Mouse (Mus musculus) fibroblast of lung, adult 2 months (primary cell): ENCODE data around the gene Mnx1.
A peak's percentile ranks its signal among the peaks of the same experiment; 100 is the strongest.

Experiments used
- DNase-seq: peaks from one replicate; pipeline ENCODE4 v3.0.0-alpha.2; 2011; ENCODE audit warnings: low read depth

Gene Mnx1

GRCm38 (mm10) chr5:29478208-29479197 is at the start of gene Mnx1:
Mnx1 (minus strand) TSS chr5:29478470.
- DNase-seq: no peak

DNA sequence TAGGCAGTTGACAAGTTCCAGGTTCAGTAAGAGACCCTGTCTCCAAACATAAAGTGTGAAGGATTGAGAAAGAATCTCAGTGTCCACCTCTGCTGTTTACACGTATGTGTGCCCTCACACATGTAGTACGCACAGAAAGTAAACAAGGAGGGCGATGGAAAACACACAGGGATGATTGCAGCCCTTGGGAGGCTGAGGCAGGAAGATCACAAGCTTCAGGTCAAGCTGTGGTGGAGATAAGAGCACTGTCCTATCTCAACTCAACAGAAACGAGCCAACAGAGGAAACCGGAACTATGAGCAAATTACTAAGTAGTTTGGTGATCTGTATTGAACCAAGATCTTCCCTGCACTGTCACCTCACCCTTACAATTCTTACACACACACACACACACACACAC is 38.2 kb upstream of the Mnx1 start:
- DNase-seq: no peak

- DNase-seq: no peak
Measured at GRCm38 (mm10) chr5:29515888-29516287, 37.6 kb upstream of the Mnx1 start.

GRCm38 (mm10) chr5:29507013-29507412 is 28.7 kb upstream of the Mnx1 start:
- DNase-seq: no peak

DNA sequence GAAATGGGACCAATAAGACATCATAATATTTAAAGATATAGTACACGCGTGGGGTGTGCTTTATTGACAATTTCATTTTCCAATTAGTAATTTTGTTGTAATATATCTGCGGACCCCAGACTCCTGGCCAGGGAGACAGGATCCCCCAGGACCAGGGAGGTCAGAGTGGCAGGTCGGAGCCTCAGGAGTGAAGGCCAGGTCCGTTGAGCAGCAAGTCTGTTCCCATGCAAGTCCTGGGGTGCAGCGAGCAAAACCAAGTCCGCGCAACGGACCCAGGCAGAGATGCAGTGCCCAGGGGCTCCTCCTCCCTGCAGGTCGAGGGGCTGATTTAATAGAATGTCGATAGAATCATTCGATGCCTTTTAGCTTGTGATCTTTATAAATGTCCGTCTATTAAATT is 9.1 kb upstream of the Mnx1 start:
- no peak for DNase-seq

- DNase-seq: no peak
Measured at GRCm38 (mm10) chr5:29485941-29486320, 7.7 kb upstream of the Mnx1 start.

DNA sequence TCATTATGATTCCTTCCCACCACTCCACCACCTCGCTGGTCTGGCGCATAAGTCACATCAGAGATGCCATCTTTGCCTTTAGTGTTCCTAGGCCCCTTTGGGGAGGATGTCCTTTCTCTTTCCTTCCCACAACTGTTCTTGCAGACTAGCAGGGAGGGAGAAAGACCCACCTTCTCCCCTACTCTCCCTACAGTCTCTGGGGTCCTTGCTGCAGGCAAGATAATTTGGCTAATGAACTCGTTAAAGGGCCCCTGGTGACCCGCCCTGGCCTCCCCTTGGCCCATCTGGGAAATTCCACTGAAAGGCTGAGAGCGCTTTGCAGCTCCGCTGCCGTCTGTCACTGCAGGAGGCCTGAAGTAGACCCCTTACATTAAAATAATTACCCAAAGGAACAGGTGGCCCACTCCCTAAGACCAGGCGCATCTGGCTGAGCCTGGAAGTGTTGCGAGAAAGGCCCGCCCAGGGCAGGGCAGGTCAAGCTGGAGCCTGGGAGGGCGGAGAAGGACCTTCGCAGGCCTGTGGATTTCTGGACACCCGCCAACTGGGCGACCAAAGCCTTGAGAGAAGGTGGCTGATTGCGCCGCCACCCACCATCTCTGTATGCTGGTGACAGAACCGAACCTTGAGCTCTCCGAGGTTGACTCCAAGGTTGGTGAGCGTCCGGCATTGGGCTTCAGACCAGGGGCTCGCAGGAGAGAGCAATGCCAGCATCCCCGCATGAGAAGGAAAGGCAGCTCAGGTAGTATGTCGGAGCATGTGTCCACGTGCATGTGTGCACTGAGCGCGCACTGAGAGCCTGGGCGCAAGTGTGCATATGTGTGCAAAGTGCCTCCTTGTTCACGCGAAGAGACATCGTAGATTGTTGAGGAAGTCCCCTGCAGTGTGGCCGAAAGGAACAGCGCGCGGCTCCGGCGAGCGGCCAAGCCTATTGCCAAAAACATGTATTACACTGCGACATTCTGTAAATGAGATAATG is 7.0 kb upstream of the Mnx1 start:
- no peak for DNase-seq

- DNase-seq: no peak
Measured at GRCm38 (mm10) chr5:29483801-29484200, 5.5 kb upstream of the Mnx1 start.

- DNase-seq: peak; percentile 29
Measured at GRCm38 (mm10) chr5:29479198-29479593, 926 bp upstream of the Mnx1 start.

DNA sequence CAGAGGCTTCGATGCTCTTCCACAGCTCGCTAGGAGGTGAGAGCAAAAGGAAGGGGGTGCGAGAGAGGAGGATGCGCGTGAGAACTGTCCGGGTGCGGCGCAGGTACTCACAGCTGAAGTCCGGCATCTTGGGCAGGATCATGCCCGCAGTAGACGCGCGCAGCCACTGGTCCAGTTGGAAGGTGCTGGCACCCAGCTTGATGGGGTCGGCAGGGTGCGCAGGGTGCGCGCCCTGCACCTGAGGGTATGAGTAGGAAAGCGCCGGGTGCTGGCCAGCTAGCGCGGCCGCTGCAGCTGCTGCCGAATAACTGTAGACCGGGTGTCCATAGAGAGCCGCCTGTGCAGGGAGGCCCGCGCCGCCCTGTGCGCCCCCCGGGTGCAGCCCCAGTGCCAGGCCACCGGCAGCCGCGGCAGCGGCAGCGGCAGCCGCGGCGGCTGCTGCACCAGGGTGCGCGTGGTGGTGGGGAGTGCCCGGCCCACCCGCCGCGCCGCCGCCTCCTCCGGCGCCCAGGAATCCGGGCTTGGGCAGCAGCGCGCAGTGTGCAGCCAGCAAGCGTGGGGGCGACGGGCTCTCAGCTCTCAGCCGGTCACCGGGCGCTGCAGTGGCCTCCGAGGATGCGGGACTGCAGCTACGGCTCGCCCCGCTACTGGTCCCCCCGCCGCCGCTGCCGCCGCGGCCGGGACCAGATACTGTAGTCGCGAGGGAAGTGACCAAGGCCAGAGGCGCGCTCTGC is 629 bp downstream of the Mnx1 start:
- no peak for DNase-seq

DNA sequence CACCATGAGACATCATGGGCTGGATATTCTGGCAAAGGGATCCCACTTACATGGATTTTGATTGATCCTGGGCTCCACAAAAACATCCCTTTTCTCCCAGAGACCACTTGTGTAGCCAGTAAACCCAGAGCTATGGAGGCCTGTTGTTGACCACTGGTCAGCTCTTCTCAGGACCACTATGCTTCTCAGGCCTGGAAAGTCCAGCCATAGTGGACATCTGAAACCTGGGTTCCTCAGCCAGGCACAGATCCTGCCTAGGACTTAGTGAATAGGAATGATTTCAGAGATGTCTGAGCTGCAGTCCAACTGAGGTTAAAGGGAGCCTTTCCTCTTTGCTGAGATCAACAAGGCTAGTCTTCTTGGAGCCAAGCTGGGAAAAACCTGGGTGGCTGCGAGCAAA is 2.2 kb downstream of the Mnx1 start:
- no peak for DNase-seq

DNA sequence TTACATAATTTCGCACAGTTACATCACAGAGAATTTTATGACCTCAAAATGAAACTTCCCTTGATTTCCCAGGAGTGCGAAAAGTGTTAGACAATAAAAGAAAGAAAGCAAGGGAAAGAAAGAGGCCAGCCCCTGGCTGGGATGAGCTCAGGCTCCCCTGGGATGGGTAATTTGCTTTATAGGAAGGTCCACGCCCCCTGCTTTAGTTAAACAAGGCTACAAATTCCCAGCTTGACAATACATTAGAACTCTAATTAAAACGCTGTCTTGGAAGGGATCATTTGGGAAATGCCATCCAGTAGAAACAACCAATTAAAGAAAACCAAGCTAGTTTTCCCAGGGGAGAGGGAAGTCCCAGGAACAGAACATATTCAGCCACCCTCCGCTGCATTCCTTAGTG is 2.7 kb downstream of the Mnx1 start:
- no peak for DNase-seq

DNA sequence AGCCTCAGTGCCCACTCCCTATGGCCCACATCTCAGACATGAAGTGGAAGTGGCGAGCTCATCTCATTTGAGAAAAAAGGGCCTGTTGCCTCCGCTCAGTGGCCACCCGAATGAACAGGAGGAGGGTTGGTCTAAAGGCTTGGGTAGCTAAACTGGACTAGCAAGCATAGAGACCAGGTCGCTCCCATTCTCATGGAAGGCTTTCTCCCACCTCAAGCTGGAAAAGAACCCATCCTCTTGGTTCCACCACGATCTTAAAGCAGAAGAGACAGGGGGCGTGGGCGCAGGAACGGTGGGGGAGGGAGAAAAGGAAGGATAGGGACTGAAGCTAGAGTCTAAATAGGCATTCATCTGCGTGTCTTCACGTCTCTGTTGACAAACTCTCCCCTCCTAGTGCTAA is 3.2 kb downstream of the Mnx1 start:
- DNase-seq: no peak

GRCm38 (mm10) chr5:29474246-29474960 is 3.9 kb downstream of the Mnx1 start:
- no peak for DNase-seq

GRCm38 (mm10) chr5:29473551-29474245 is 4.6 kb downstream of the Mnx1 start:
- no peak for DNase-seq

GRCm38 (mm10) chr5:29471855-29472665 is 6.2 kb downstream of the Mnx1 start:
- DNase-seq: no peak

DNA sequence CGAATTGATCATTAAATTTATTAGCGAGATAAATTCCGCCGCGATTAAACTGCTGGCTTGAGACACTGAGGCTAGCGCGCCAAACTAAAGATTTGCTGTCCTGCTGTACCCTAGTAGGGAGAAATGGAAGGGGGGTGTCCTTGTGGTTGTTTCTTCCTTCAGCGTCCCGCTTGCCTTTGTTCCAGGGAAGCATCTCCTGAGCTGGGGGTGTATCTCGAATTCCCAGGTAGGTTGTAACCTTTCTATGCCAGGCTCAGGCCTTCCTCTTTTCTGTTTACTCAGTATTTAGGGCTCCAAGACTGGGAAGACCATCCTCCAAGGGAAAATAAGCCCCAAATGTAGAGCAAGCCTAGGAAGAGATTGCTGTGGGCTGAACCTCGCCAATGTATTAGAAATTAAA is 6.9 kb downstream of the Mnx1 start:
- DNase-seq: no peak

DNA sequence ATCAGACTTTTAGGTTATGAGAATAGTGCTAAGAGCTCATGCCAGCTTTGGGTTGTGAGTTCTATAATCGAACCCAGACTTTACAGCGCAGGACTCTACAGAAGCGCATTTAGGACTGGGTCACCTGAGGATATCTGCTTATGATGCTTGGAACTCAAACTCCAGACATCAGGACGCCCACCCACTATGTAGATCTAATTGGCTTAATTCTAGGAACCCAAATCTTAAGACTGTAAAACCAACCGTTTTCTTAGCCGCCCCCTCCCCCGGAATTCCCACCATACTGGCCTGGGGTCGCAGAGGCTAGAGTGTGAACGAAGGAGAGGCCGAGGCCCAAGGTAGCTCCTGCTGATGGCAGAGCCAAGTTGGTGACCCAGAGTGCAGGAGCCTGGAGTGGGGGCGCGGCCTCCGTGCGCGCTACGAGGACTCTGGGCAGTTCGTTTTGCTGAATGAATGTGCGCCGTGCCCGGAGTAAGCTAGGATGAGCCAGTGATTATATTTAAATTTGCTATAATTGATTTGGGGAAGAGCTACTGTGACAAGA is 7.3 kb downstream of the Mnx1 start:
- DNase-seq: no peak

DNA sequence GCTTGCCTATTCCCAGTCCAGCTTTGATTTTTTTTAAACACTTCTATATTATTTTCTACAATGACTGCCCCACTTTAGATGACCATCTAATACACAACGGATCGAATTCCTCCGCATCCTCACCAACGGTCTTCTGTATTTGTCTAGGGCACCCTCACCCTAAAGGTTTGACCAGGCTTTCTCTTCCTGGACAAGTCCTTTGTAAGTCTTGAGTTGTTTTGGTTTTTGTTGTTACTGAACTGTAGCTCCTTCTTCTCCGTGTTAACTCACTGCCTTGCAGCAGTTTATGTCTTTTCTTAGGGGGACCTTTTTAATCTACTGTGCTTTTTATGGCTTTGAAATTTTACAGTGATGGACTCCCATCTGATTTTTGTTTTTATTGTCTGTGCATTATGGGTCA is 8.0 kb downstream of the Mnx1 start:
- no peak for DNase-seq

- DNase-seq: no peak
Measured at GRCm38 (mm10) chr5:29469501-29469900, 8.8 kb downstream of the Mnx1 start.
